Mouse (Mus musculus) spleen, adult 2 months (tissue): ENCODE measurements around the gene Enoph1. TPM values are rescaled to one million over a fixed set of nuclear protein-coding genes. Genes with fewer than 3 reads are reported as not detected.

Experiments
- DNase-seq, 2 experiments: peaks; one replicate each; pipeline versions ENCODE4 v3.0.0 to v3.0.0-alpha.2; 2012 to 2021; ENCODE audit warnings: low spot score in 2 of 2, low read depth in 1 of 2
- H3K27ac ChIP-seq: fragments of 200-500 bp; 2 replicates; pipeline ENCODE4 v1.5.1; 2012; ENCODE audit warnings: low read length, inconsistent platforms; ENCODE audit not compliant: insufficient read depth
- H3K27me3 ChIP-seq: fragments of 200-500 bp; 2 replicates; pipeline ENCODE4 v1.6.1; 2012; ENCODE audit warnings: mild to moderate bottlenecking, moderate library complexity, low read length, inconsistent platforms; ENCODE audit not compliant: control insufficient read depth, insufficient read depth
- H3K36me3 ChIP-seq: fragments of 200-500 bp; 2 replicates; pipeline ENCODE4 v1.6.1; 2012; ENCODE audit warnings: mild to moderate bottlenecking, low read length, inconsistent platforms; ENCODE audit not compliant: control insufficient read depth, insufficient read depth
- H3K4me1 ChIP-seq: fragments of 200-500 bp; 2 replicates; pipeline ENCODE4 v1.6.1; 2011; ENCODE audit warnings: inconsistent platforms; ENCODE audit not compliant: control insufficient read depth, insufficient read depth, insufficient read length
- H3K4me3 ChIP-seq: fragments of 200-500 bp; 2 replicates; pipeline ENCODE4 v1.5.1; 2011; ENCODE audit warnings: mild to moderate bottlenecking, inconsistent platforms; ENCODE audit not compliant: insufficient read depth, insufficient read length; ENCODE audit errors: extremely low read depth
- CTCF ChIP-seq: fragments of 200-500 bp; IDR thresholded peaks from 2 replicates; pipeline ENCODE4 v1.5.1; 2011; ENCODE audit warnings: mild to moderate bottlenecking, inconsistent platforms; ENCODE audit not compliant: insufficient read depth, insufficient read length, insufficient replicate concordance; ENCODE audit errors: extremely low read depth
- POLR2A ChIP-seq: fragments of 200-500 bp; IDR thresholded peaks from 2 replicates; pipeline ENCODE4 v1.6.1; 2011; ENCODE audit warnings: low read depth, low read length, inconsistent platforms
- WGBS: fragments of 180-500 bp; shearing (Covaris S2); methylation state at CpG from one replicate; pipeline ENCODE4 v1.1.7; 2018; 5-methylcytosine and 5-hydroxymethylcytosine counted together
- polyA plus RNA-seq: library from polyadenylated mRNA; depleted of rRNA; stranded (reverse); fragments of >200 nt; gene quantifications from 2 replicates; pipeline ENCODE4 v1.2.3, GENCODE M21; 2012

Enoph1 gene
- polyA plus RNA-seq, 1 experiment, result 20.6 TPM

DNA sequence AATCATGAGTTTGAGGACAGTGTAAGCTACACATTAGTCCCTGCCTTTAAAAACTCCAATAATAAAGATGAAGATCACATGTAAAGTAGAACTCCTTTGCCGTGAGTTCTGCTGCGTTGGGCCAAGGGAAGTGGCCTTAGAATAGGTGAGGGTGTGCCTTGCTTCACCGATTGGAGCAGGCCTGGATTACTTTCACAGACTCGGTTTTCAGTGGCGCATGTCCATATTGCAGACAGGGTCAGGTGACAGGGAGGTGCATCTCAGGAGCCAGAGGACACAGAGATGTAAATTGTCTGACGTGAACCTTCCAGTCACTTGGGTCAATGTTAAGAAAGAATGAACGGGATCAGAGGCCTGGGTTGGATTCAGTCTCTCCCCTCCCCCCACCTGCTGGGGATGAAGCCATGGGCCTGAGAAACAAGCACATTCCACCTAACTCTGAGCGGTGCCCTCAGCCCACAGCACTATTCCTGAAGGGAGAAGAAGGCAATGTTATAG is 7.4 kb downstream of the Enoph1 start:
- Histone ChIP-seq H3K27ac (no peak overlapping the region), H3K36me3 (no peaks in the 10 kb centered on the region), H3K27me3 (no peaks in the 10 kb centered on the region), H3K4me3 (no peak overlapping the region), H3K4me1 (no peaks in the 10 kb centered on the region)
- no peak for DNase-seq
- TF ChIP-seq CTCF, result no peak
- no peak for TF ChIP-seq POLR2A
- 91% methylated on average over 8 of the region's 8 CpGs for WGBS

DNA sequence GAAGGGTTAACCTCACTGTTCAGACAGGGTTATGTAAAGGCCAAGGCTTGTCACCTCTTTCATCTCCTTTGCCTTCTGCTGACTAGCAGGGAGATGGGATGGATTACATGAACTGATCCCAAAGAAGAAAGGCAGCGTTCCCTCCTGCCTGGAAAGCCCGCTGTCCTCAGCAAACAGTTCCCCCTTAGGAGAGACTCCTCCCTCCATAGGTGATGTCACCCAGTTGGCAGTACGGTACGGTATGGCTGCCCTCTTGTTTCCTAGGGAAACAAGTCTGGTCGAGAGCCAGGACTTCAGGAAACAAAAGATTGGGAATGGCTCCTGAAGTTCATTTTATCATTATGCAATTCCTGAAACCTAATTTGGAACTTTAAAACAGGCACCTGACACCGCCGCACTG is 8.1 kb downstream of the Enoph1 start:
- Histone ChIP-seq H3K27me3 (no peaks in the 10 kb centered on the region), H3K36me3 (no peaks in the 10 kb centered on the region), H3K4me1 (no peaks in the 10 kb centered on the region), H3K4me3 (no peak overlapping the region), H3K27ac (no peak overlapping the region)
- TF ChIP-seq POLR2A (no peak), CTCF (no peak)
- WGBS, result 87% methylated on average over 7 of the region's 7 CpGs
- no peak for DNase-seq

DNA sequence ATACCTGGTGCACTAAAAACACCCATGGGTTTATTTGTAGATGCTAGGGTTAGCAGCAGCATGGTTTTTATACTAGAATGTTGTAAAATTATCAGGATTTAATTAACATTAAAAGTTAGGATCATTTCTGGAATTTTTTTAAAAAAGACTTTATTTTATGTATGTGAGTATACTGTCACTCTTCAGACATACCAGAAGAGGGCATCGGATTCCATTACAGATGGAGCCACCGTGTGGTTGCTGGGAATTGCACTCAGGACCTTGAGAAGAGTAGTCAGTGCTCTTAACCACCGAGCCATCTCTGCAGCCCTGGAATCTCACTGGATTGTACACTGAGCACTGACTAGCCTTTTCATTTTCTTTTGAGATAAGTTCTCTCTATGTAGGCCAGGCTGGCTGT is 10.1 kb downstream of the Enoph1 start:
- TF ChIP-seq POLR2A, result no peak
- TF ChIP-seq CTCF, result no peak
- H3K4me3 ChIP-seq, result no peak overlapping the region
- no peaks in the 10 kb centered on the region for H3K36me3 ChIP-seq
- no peak for DNase-seq
- WGBS, result 87% methylated on average over 3 of the region's 3 CpGs
- H3K27me3 ChIP-seq, result no peaks in the 10 kb centered on the region
- no peak overlapping the region for H3K27ac ChIP-seq
- no peaks in the 10 kb centered on the region for H3K4me1 ChIP-seq

DNA sequence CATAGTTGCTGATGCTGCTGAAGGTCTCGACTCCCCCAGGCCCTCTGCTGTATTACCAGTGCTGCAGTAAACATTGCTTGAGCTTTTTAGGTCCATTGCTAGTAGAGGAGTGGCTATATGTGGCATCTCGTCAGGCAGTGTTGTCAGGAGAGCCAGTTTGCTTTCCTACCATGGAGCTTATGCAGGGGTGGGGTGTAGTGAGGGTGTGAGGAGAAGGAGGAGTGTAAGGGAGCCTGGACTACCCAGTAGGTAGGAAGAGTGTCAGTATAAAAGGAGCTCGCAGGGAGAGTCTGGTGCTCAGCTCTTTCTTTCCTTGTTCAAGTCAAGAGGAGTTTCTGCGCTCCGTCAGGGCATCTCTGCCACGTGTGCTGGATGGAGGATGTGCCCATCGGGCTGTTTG is 12.9 kb downstream of the Enoph1 start:
- H3K27me3 ChIP-seq, result no peaks in the 10 kb centered on the region
- no peak overlapping the region for H3K4me3 ChIP-seq
- no peak for DNase-seq
- H3K4me1 ChIP-seq, result no peaks in the 10 kb centered on the region
- no peak overlapping the region for H3K27ac ChIP-seq
- TF ChIP-seq CTCF (no peak), POLR2A (no peak)
- no peaks in the 10 kb centered on the region for H3K36me3 ChIP-seq
- WGBS, result 93% methylated on average over 7 of the region's 7 CpGs

DNA sequence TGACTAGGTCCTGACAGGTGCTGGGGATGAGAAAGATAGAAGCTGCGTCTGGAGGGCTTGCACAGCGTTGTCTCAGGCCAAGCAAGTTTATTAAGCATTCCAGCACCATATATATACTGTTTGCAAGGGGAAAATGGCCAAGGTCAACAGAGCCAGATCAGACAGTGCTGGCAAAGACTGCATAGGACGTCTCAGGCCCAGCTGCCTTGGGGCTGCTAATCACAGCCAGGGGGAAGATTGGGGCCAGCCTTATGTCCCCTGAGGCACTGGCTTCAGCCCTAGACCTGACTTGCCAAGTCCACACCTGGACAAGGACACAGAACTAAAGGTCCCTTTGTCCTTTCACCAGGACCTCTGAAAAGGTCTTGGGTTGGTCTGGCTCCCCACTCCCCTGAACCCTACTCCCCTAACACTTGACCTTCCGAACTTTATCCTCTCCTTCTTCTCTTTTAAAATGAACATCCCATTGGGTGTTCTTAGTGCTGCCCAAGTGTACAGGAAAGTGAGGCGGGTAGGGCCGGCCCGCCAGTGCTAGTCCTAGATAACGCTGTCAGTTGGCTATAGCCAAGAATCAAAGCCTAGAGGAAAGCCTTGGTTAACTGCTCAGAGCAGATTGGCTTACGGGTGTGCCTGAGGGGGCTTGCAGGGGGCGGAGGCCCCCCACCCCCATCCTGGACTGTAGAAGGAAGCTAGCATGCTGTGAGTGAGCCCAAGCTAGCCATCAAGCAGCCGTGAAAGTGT is 15.2 kb downstream of the Enoph1 start:
- peaks cover 5% of the 10 kb centered on the region for H3K36me3 ChIP-seq
- no peak overlapping the region for H3K4me3 ChIP-seq
- 77% methylated on average over 11 of the region's 11 CpGs for WGBS
- H3K4me1 ChIP-seq, result no peaks in the 10 kb centered on the region
- no peak for DNase-seq
- H3K27ac ChIP-seq, result no peak overlapping the region
- no peaks in the 10 kb centered on the region for H3K27me3 ChIP-seq
- no peak for TF ChIP-seq POLR2A
- TF ChIP-seq CTCF, result no peak

DNA sequence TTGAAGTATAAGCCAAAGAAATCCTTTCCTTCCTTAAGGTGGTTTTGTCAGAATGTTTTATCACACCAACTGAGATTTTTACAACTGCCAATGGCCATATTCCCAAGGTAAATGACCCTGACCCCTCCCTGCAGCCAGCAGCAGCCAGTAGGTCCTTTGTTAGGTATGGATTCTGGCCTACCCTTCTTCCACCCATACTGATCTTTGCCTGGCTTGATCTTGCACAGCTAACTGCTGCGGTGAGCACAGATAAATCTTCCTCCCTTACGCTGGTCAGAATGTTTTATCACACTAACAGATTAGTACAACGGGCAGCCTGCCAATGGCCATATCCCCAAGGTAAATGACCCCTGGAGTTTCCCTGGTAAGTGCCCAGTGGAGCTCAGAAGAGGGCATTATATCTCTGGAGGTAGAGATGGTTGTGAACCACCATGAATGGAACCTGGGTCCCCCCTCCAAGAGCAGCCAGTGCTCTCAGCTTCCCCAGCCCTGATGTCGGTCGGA is 16.1 kb downstream of the Enoph1 start:
- peaks cover 7% of the 10 kb centered on the region for H3K36me3 ChIP-seq
- no peak for TF ChIP-seq CTCF
- TF ChIP-seq POLR2A, result no peak
- no peaks in the 10 kb centered on the region for H3K27me3 ChIP-seq
- H3K27ac ChIP-seq, result no peak overlapping the region
- DNase-seq, result no peak
- WGBS, result 89% methylated on average over 5 of the region's 5 CpGs
- no peak overlapping the region for H3K4me3 ChIP-seq
- H3K4me1 ChIP-seq, result no peaks in the 10 kb centered on the region

DNA sequence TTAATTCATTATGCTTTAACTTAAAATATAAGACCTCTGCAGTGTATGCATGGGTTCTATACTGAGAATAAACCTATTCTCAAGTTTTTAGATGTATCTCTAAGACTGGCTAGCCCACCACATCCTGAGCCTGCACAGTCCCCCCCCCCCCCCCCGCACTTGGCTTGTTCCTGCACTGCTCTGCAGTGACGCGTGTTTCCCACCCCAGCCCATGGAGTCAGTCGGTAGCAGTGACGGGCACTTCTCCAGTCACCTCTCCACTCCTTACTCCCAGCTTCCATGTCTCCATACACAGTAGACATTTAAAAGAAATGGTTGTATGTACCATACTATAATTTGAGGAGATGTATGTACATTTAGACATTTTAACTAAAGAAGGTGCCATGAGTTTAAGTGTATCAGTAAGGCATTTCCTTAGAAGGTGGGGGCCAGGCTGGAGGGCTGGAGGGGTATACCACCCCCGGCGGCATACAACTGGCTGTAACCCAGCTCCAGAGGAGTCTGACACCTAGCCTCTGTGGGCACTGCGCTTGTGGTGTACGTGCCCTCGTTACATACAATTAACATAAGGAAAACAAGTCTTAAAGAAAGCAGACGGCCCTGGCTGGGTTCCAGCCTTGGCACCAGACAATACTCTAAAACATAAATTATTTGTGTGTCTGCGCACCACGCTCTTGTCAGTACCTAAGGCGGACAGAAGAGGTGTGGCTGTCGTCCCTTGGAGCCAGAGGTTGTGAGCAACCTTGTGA is 17.9 kb downstream of the Enoph1 start:
- TF ChIP-seq CTCF, result no peak
- no peak for TF ChIP-seq POLR2A
- peaks cover 8% of the 10 kb centered on the region for H3K36me3 ChIP-seq
- 86% methylated on average over 14 of the region's 15 CpGs for WGBS

More for the DNA sequence above, 17.9 kb downstream of the Enoph1 start:
- DNase-seq, result no peak
- no peaks in the 10 kb centered on the region for H3K4me1 ChIP-seq
- H3K4me3 ChIP-seq, result no peak overlapping the region
- no peak overlapping the region for H3K27ac ChIP-seq
- no peaks in the 10 kb centered on the region for H3K27me3 ChIP-seq
